Mouse (Mus musculus): ENCODE results near the gene Psma1. TPM values are rescaled to one million over a fixed set of nuclear protein-coding genes. Genes with fewer than 3 reads are reported as not detected.

Psma1 gene
- polyA plus RNA-seq, 1 experiment from 2014 or later, result 422 TPM

- no peak for ATAC-seq (replicated peaks; ENCODE audit: low FRiP score)
- 52% methylated on average over 4 of the region's 4 CpGs for WGBS
- Histone ChIP-seq H3K9me3 (replicated peaks) (no peaks in the 10 kb centered on the region), H3K9ac (no peak overlapping the region), H3K36me3 (no peaks in the 10 kb centered on the region), H3K4me3 (replicated peaks) (no peak overlapping the region), H3K27ac (no peak overlapping the region), H3K4me2 (no peak overlapping the region), H3K27me3 (no peaks in the 10 kb centered on the region), H3K4me1 (no peaks in the 10 kb centered on the region)
These were observed 23.3 kb upstream of the Psma1 start for GRCm38 (mm10) chr7:114299247-114299646.

- H3K4me1 ChIP-seq, result peaks cover 25% of the 10 kb centered on the region
- no peaks in the 10 kb centered on the region for H3K36me3 ChIP-seq
- ATAC-seq (replicated peaks; ENCODE audit: low FRiP score), result no peak
- H3K9ac ChIP-seq, result no peak overlapping the region
- 81% methylated on average over 5 of the region's 5 CpGs for WGBS
- H3K27me3 ChIP-seq, result no peaks in the 10 kb centered on the region
- no peak overlapping the region for H3K27ac ChIP-seq
- H3K4me3 ChIP-seq (replicated peaks), result no peak overlapping the region
- no peaks in the 10 kb centered on the region for H3K9me3 ChIP-seq (replicated peaks)
- no peak overlapping the region for H3K4me2 ChIP-seq
These were observed 18.8 kb upstream of the Psma1 start for GRCm38 (mm10) chr7:114294698-114295097.

- H3K4me1 ChIP-seq, result peaks cover 25% of the 10 kb centered on the region
- WGBS, result 78% methylated on average over 5 of the region's 5 CpGs
- no peak for ATAC-seq (replicated peaks; ENCODE audit: low FRiP score)
- no peak overlapping the region for H3K27ac ChIP-seq
- H3K9ac ChIP-seq, result no peak overlapping the region
- H3K9me3 ChIP-seq (replicated peaks), result no peaks in the 10 kb centered on the region
- no peak overlapping the region for H3K4me2 ChIP-seq
- H3K27me3 ChIP-seq, result no peaks in the 10 kb centered on the region
- no peaks in the 10 kb centered on the region for H3K36me3 ChIP-seq
- no peak overlapping the region for H3K4me3 ChIP-seq (replicated peaks)
These were observed 18.0 kb upstream of the Psma1 start for GRCm38 (mm10) chr7:114293903-114294302.

- Histone ChIP-seq H3K27ac (peak overlapping the region; percentile 72; the same call in 1 of the 2 replicates), H3K4me3 (replicated peaks) (peak overlapping the region; percentile 22), H3K4me2 (peak overlapping the region; percentile 44), H3K4me1 (peaks cover 25% of the 10 kb centered on the region), H3K27me3 (no peaks in the 10 kb centered on the region), H3K9ac (no peak overlapping the region), H3K9me3 (replicated peaks) (no peaks in the 10 kb centered on the region), H3K36me3 (no peaks in the 10 kb centered on the region)
- 14% methylated on average over 12 of the region's 12 CpGs for WGBS
- ATAC-seq (replicated peaks; ENCODE audit: low FRiP score), result peak; percentile 63; the same call in 1 of the 2 replicates
These were observed 16.6 kb upstream of the Psma1 start for GRCm38 (mm10) chr7:114292501-114292971.

- Histone ChIP-seq H3K9ac (no peak overlapping the region), H3K27ac (peak overlapping the region; percentile 72), H3K9me3 (replicated peaks) (no peaks in the 10 kb centered on the region), H3K4me3 (replicated peaks) (no peak overlapping the region), H3K4me2 (peak overlapping the region; percentile 44; the same call in 1 of the 2 replicates), H3K36me3 (no peaks in the 10 kb centered on the region), H3K4me1 (peaks cover 25% of the 10 kb centered on the region), H3K27me3 (no peaks in the 10 kb centered on the region)
- WGBS, result 30% methylated on average over 15 of the region's 15 CpGs
- ATAC-seq (replicated peaks; ENCODE audit: low FRiP score), result peak; percentile 79
These were observed 15.8 kb upstream of the Psma1 start for GRCm38 (mm10) chr7:114291461-114292335.

- WGBS, result 50% methylated on average over 5 of the region's 5 CpGs
- Histone ChIP-seq H3K4me3 (replicated peaks) (no peak overlapping the region), H3K36me3 (no peaks in the 10 kb centered on the region), H3K4me1 (peaks cover 25% of the 10 kb centered on the region), H3K27me3 (no peaks in the 10 kb centered on the region), H3K27ac (no peak overlapping the region), H3K4me2 (no peak overlapping the region), H3K9ac (no peak overlapping the region), H3K9me3 (replicated peaks) (no peaks in the 10 kb centered on the region)
- ATAC-seq (replicated peaks; ENCODE audit: low FRiP score), result no peak
These were observed 14.2 kb upstream of the Psma1 start for GRCm38 (mm10) chr7:114290078-114290506.

- H3K27ac ChIP-seq, result no peak overlapping the region
- H3K4me3 ChIP-seq (replicated peaks), result no peak overlapping the region
- H3K4me1 ChIP-seq, result no peaks in the 10 kb centered on the region
- no peak overlapping the region for H3K9ac ChIP-seq
- ATAC-seq (replicated peaks; ENCODE audit: low FRiP score), result no peak
- H3K9me3 ChIP-seq (replicated peaks), result no peaks in the 10 kb centered on the region
- no peaks in the 10 kb centered on the region for H3K27me3 ChIP-seq
- no peaks in the 10 kb centered on the region for H3K36me3 ChIP-seq
- H3K4me2 ChIP-seq, result no peak overlapping the region
- 91% methylated on average over 14 of the region's 14 CpGs for WGBS
These were observed 8.5 kb upstream of the Psma1 start for GRCm38 (mm10) chr7:114284296-114284910.

GRCm38 (mm10) chr7:114283006-114283405 is 7.1 kb upstream of the Psma1 start:
- ATAC-seq (replicated peaks; ENCODE audit: low FRiP score), result no peak
- 77% methylated on average over 9 of the region's 9 CpGs for WGBS
- H3K4me1 ChIP-seq, result no peaks in the 10 kb centered on the region

GRCm38 (mm10) chr7:114281671-114282070 is 5.8 kb upstream of the Psma1 start:
- peaks cover 3% of the 10 kb centered on the region for H3K4me1 ChIP-seq
- ATAC-seq (replicated peaks; ENCODE audit: low FRiP score), result peak; percentile 70; the same call in 1 of the 2 replicates
- H3K9ac ChIP-seq, result no peak overlapping the region
- no peaks in the 10 kb centered on the region for H3K9me3 ChIP-seq (replicated peaks)
- WGBS, result 59% methylated on average over 3 of the region's 3 CpGs
- no peak overlapping the region for H3K4me3 ChIP-seq (replicated peaks)
- H3K36me3 ChIP-seq, result no peaks in the 10 kb centered on the region
- H3K27ac ChIP-seq, result no peak overlapping the region
- H3K4me2 ChIP-seq, result no peak overlapping the region
- no peaks in the 10 kb centered on the region for H3K27me3 ChIP-seq

More at GRCm38 (mm10) chr7:114283006-114283405, 7.1 kb upstream of the Psma1 start:
- no peaks in the 10 kb centered on the region for H3K9me3 ChIP-seq (replicated peaks)
- H3K36me3 ChIP-seq, result no peaks in the 10 kb centered on the region
- H3K27ac ChIP-seq, result no peak overlapping the region
- H3K4me3 ChIP-seq (replicated peaks), result no peak overlapping the region
- no peak overlapping the region for H3K9ac ChIP-seq
- H3K27me3 ChIP-seq, result no peaks in the 10 kb centered on the region
- H3K4me2 ChIP-seq, result no peak overlapping the region

- Histone ChIP-seq H3K27ac (peak overlapping the region; percentile 67), H3K4me3 (replicated peaks) (peak overlapping the region; percentile 80), H3K4me2 (peak overlapping the region; percentile 79), H3K9me3 (replicated peaks) (no peaks in the 10 kb centered on the region), H3K4me1 (peaks cover 14% of the 10 kb centered on the region), H3K9ac (peak overlapping the region; percentile 86), H3K27me3 (no peaks in the 10 kb centered on the region), H3K36me3 (peaks cover 34% of the 10 kb centered on the region)
- ATAC-seq (replicated peaks; ENCODE audit: low FRiP score), result no peak
- WGBS, result 1% methylated on average over 24 of the region's 24 CpGs
These were observed 430 bp downstream of the Psma1 start for GRCm38 (mm10) chr7:114275372-114276004.

GRCm38 (mm10) chr7:114268446-114268845 is 7.5 kb downstream of the Psma1 start:
- H3K9me3 ChIP-seq (replicated peaks), result peaks cover 5% of the 10 kb centered on the region; the same call in 1 of the 2 replicates
- no peak overlapping the region for H3K4me2 ChIP-seq
- peaks cover 90% of the 10 kb centered on the region for H3K36me3 ChIP-seq
- H3K27ac ChIP-seq, result no peak overlapping the region
- no peaks in the 10 kb centered on the region for H3K4me1 ChIP-seq
- no peak overlapping the region for H3K9ac ChIP-seq
- ATAC-seq (replicated peaks; ENCODE audit: low FRiP score), result no peak
- H3K27me3 ChIP-seq, result no peaks in the 10 kb centered on the region
- WGBS, result 94% methylated on average over 5 of the region's 5 CpGs
- H3K4me3 ChIP-seq (replicated peaks), result no peak overlapping the region

Measured in kidney, embryonic 15.5 days (tissue).